Mouse (Mus musculus): ENCODE data around the gene Olfr681. TPM values are rescaled to one million over a fixed set of nuclear protein-coding genes. Genes with fewer than 3 reads are reported as not detected.

Gene Olfr681
- total and polyA plus RNA-seq, 2 experiments from 2014 or later: not detected

GRCm38 (mm10) chr7:105170773-105171172, 54.1 kb downstream of the Olfr681 start:
- no peaks in the 10 kb centered on the region for H3K27me3 ChIP-seq (ENCODE audit: insufficient read depth, low read length)
- H3K36me3 ChIP-seq (ENCODE audit: insufficient read depth, low read length): no peaks in the 10 kb centered on the region
- no peaks in the 10 kb centered on the region for H3K4me1 ChIP-seq (ENCODE audit: insufficient read depth, low read length)
- peak; percentile 70 for DNase-seq (ENCODE audit: low spot score)
- no peak overlapping the region for H3K27ac ChIP-seq (ENCODE audit: low read depth, low read length)
- no peaks in the 10 kb centered on the region for H3K9me3 ChIP-seq (ENCODE audit: low read length)
- ATAC-seq (ENCODE audit: low FRiP score): peak; percentile 54; the same call in 1 of the 2 replicates
- no peak overlapping the region for H3K4me2 ChIP-seq (ENCODE audit: low read depth, low read length, poor library complexity, severe bottlenecking)
- 46% methylated on average over 4 of the region's 4 CpGs for WGBS
- no peak overlapping the region for H3K9ac ChIP-seq (replicated peaks; ENCODE audit: low read length, poor library complexity, severe bottlenecking)
- no peak overlapping the region for H3K4me3 ChIP-seq (ENCODE audit: low read depth, low read length)
- peak; percentile 88 for TF ChIP-seq CTCF (IDR thresholded peaks at IDR 0.05)

Other genes with a start within 250 kb of the Olfr681 start
- gene Olfr665, start 238.8 kb upstream of the Olfr681 start, total RNA-seq (2014; rRNA removed): not detected in 2 replicates
- not detected in 2 replicates for gene Olfr665, start 238.8 kb upstream of the Olfr681 start, polyA plus RNA-seq (2015; fragmentation: Nextera tagmentation; extraction: Ambion mirVana)
- gene Olfr666, start 220.9 kb upstream of the Olfr681 start, total RNA-seq (2014; rRNA removed): not detected in 2 replicates
- gene Olfr666, start 220.9 kb upstream of the Olfr681 start, polyA plus RNA-seq (2015; fragmentation: Nextera tagmentation; extraction: Ambion mirVana): not detected in 2 replicates
- gene Olfr667, start 195.4 kb upstream of the Olfr681 start, total RNA-seq (2014; rRNA removed): not detected in 2 replicates
- not detected in 2 replicates for gene Olfr667, start 195.4 kb upstream of the Olfr681 start, polyA plus RNA-seq (2015; fragmentation: Nextera tagmentation; extraction: Ambion mirVana)
- not detected in 2 replicates for gene Olfr668, start 188.8 kb upstream of the Olfr681 start, total RNA-seq (2014; rRNA removed)
- gene Olfr668, start 188.8 kb upstream of the Olfr681 start, polyA plus RNA-seq (2015; fragmentation: Nextera tagmentation; extraction: Ambion mirVana): not detected in 2 replicates
- gene Olfr669, start 182.6 kb upstream of the Olfr681 start, total RNA-seq (2014; rRNA removed): not detected in 2 replicates
- not detected in 2 replicates for gene Olfr669, start 182.6 kb upstream of the Olfr681 start, polyA plus RNA-seq (2015; fragmentation: Nextera tagmentation; extraction: Ambion mirVana)
- not detected in 2 replicates for gene Olfr670, start 154.2 kb upstream of the Olfr681 start, total RNA-seq (2014; rRNA removed)
- not detected in 2 replicates for gene Olfr670, start 154.2 kb upstream of the Olfr681 start, polyA plus RNA-seq (2015; fragmentation: Nextera tagmentation; extraction: Ambion mirVana)
- not detected in 2 replicates for gene Olfr671, start 137.7 kb upstream of the Olfr681 start, total RNA-seq (2014; rRNA removed)
- not detected in 2 replicates for gene Olfr671, start 137.7 kb upstream of the Olfr681 start, polyA plus RNA-seq (2015; fragmentation: Nextera tagmentation; extraction: Ambion mirVana)
- not detected in 2 replicates for gene Olfr672, start 114.8 kb upstream of the Olfr681 start, total RNA-seq (2014; rRNA removed)
- gene Olfr672, start 114.8 kb upstream of the Olfr681 start, polyA plus RNA-seq (2015; fragmentation: Nextera tagmentation; extraction: Ambion mirVana): not detected in 2 replicates
- not detected in 2 replicates for gene Olfr675, start 88.4 kb upstream of the Olfr681 start, total RNA-seq (2014; rRNA removed)
- not detected in 2 replicates for gene Olfr675, start 88.4 kb upstream of the Olfr681 start, polyA plus RNA-seq (2015; fragmentation: Nextera tagmentation; extraction: Ambion mirVana)
- gene Olfr676, start 84.1 kb upstream of the Olfr681 start, total RNA-seq (2014; rRNA removed): not detected in 2 replicates
- not detected in 2 replicates for gene Olfr676, start 84.1 kb upstream of the Olfr681 start, polyA plus RNA-seq (2015; fragmentation: Nextera tagmentation; extraction: Ambion mirVana)
- not detected in 2 replicates for gene Olfr677, start 65.5 kb upstream of the Olfr681 start, total RNA-seq (2014; rRNA removed)
- gene Olfr677, start 65.5 kb upstream of the Olfr681 start, polyA plus RNA-seq (2015; fragmentation: Nextera tagmentation; extraction: Ambion mirVana): not detected in 2 replicates
- not detected in 2 replicates for gene Olfr678, start 52.4 kb upstream of the Olfr681 start, total RNA-seq (2014; rRNA removed)
- not detected in 2 replicates for gene Olfr678, start 52.4 kb upstream of the Olfr681 start, polyA plus RNA-seq (2015; fragmentation: Nextera tagmentation; extraction: Ambion mirVana)
- not detected in 2 replicates for gene Olfr679, start 35.6 kb upstream of the Olfr681 start, total RNA-seq (2014; rRNA removed)
- gene Olfr679, start 35.6 kb upstream of the Olfr681 start, polyA plus RNA-seq (2015; fragmentation: Nextera tagmentation; extraction: Ambion mirVana): not detected in 2 replicates
- gene Olfr680-ps1, start 24.0 kb upstream of the Olfr681 start, total RNA-seq (2014; rRNA removed): not detected in 2 replicates
- not detected in 2 replicates for gene Olfr680-ps1, start 24.0 kb upstream of the Olfr681 start, polyA plus RNA-seq (2015; fragmentation: Nextera tagmentation; extraction: Ambion mirVana)
- gene Olfr683, start 30.2 kb downstream of the Olfr681 start, total RNA-seq (2014; rRNA removed): not detected in 2 replicates
- gene Olfr683, start 30.2 kb downstream of the Olfr681 start, polyA plus RNA-seq (2015; fragmentation: Nextera tagmentation; extraction: Ambion mirVana): not detected in 2 replicates
- gene Olfr684, start 46.8 kb downstream of the Olfr681 start, total RNA-seq (2014; rRNA removed): not detected in 2 replicates
- gene Olfr684, start 46.8 kb downstream of the Olfr681 start, polyA plus RNA-seq (2015; fragmentation: Nextera tagmentation; extraction: Ambion mirVana): not detected in 2 replicates
- not detected in 2 replicates for gene Olfr685, start 69.2 kb downstream of the Olfr681 start, total RNA-seq (2014; rRNA removed)
- gene Olfr685, start 69.2 kb downstream of the Olfr681 start, polyA plus RNA-seq (2015; fragmentation: Nextera tagmentation; extraction: Ambion mirVana): not detected in 2 replicates
- not detected in 2 replicates for gene Olfr686, start 90.6 kb downstream of the Olfr681 start, total RNA-seq (2014; rRNA removed)
- not detected in 2 replicates for gene Olfr686, start 90.6 kb downstream of the Olfr681 start, polyA plus RNA-seq (2015; fragmentation: Nextera tagmentation; extraction: Ambion mirVana)
- not detected in 2 replicates for gene Olfr688, start 171.3 kb downstream of the Olfr681 start, total RNA-seq (2014; rRNA removed)
- gene Olfr688, start 171.3 kb downstream of the Olfr681 start, polyA plus RNA-seq (2015; fragmentation: Nextera tagmentation; extraction: Ambion mirVana): not detected in 2 replicates
- gene Olfr689, start 194.3 kb downstream of the Olfr681 start, total RNA-seq (2014; rRNA removed): not detected in 2 replicates
- gene Olfr689, start 194.3 kb downstream of the Olfr681 start, polyA plus RNA-seq (2015; fragmentation: Nextera tagmentation; extraction: Ambion mirVana): 0.05 TPM in 1 of 2 replicates, not detected in the other
- 0.22 and 1.4 TPM in 2 replicates for gene Olfr690, start 217.3 kb downstream of the Olfr681 start, total RNA-seq (2014; rRNA removed)
- gene Olfr690, start 217.3 kb downstream of the Olfr681 start, polyA plus RNA-seq (2015; fragmentation: Nextera tagmentation; extraction: Ambion mirVana): not detected in 2 replicates
- 0.76 and 2.6 TPM in 2 replicates for gene Olfr691, start 225.4 kb downstream of the Olfr681 start, total RNA-seq (2014; rRNA removed)
- 0.09 and 0.26 TPM in 2 replicates for gene Olfr691, start 225.4 kb downstream of the Olfr681 start, polyA plus RNA-seq (2015; fragmentation: Nextera tagmentation; extraction: Ambion mirVana)